In genomic region chr2:165253269-165253668, GRCm38 (mm10) we compare ENCODE assay signal across 10 mouse cellular contexts. TPM values are rescaled to one million over a fixed set of nuclear protein-coding genes. Genes with fewer than 3 reads are reported as not detected.
"Had no signal": no experiment of that assay in that cellular context is flagged by ENCODE, and none has a peak within 500 bp of the region (broad histone marks: within the 10 kb centered on the region; RNA-seq: fewer than 3 reads in every experiment).

No protein-coding gene starts in this region.

- H3K9ac ChIP-seq: kidney, embryonic 15.5 days; limb, embryonic 13.5 days; liver, embryonic 14.5 days had no signal

- H3K9me3 ChIP-seq: kidney, embryonic 15.5 days; limb, embryonic 13.5 days had no signal

- DNase-seq: kidney, adult 2 months; kidney, postnatal 14 days; left cerebral cortex, postnatal 4 days; lung, adult 18-20 months; right cerebral cortex, adult 18-20 months; right cerebral cortex, postnatal 25 days had no signal

- H3K4me1 ChIP-seq: limb, embryonic 13.5 days had no signal

- H3K36me3 ChIP-seq: kidney, embryonic 15.5 days; limb, embryonic 13.5 days had no signal

- H3K27ac ChIP-seq: kidney, embryonic 15.5 days; limb, embryonic 13.5 days; liver, embryonic 14.5 days had no signal

- H3K4me2 ChIP-seq: kidney, embryonic 15.5 days; limb, embryonic 13.5 days had no signal

- H3K4me3 ChIP-seq: kidney, embryonic 15.5 days; limb, embryonic 13.5 days had no signal

RNA-seq across cellular contexts. Expression of gene Cdh22, which starts 18.6 kb away (rescaled TPM):
- polyA plus RNA-seq: liver, adult 2 months had no signal
